Mouse (Mus musculus): Measurements from ENCODE around the gene Elmo1. TPM values are rescaled to one million over a fixed set of nuclear protein-coding genes. Genes with fewer than 3 reads are reported as not detected.

Gene Elmo1
- polyA plus RNA-seq, 1 experiment = 56.1 TPM

GRCm38 (mm10) chr13:20185847-20186213 lies 95.4 kb downstream of the Elmo1 start:
- H3K27ac ChIP-seq (ENCODE audit: insufficient read depth, low read length) = no peak overlapping the region
- TF ChIP-seq CTCF (IDR thresholded peaks at IDR 0.05; ENCODE audit: extremely low read depth, insufficient read depth, low read length) (no peak), POLR2A (IDR thresholded peaks at IDR 0.05; ENCODE audit: extremely low read depth, insufficient read depth, low read length) (no peak)
- peaks cover 6% of the 10 kb centered on the region; the same call in 1 of the 2 replicates for H3K4me1 ChIP-seq (ENCODE audit: control insufficient read depth, insufficient read depth, low read length)
- no peak overlapping the region for H3K4me3 ChIP-seq (ENCODE audit: insufficient read depth, low read length)

- Histone ChIP-seq H3K4me1 (ENCODE audit: control insufficient read depth, insufficient read depth, low read length) (peaks cover 3% of the 10 kb centered on the region; the same call in 1 of the 2 replicates), H3K4me3 (ENCODE audit: insufficient read depth, low read length) (no peak overlapping the region), H3K27ac (ENCODE audit: insufficient read depth, low read length) (no peak overlapping the region)
- TF ChIP-seq POLR2A (IDR thresholded peaks at IDR 0.05; ENCODE audit: extremely low read depth, insufficient read depth, low read length) = no peak
- no peak for TF ChIP-seq CTCF (IDR thresholded peaks at IDR 0.05; ENCODE audit: extremely low read depth, insufficient read depth, low read length)
Observed at GRCm38 (mm10) chr13:20187647-20188046, 97.3 kb downstream of the Elmo1 start.

GRCm38 (mm10) chr13:20192009-20192584 lies 101.7 kb downstream of the Elmo1 start:
- TF ChIP-seq POLR2A (IDR thresholded peaks at IDR 0.05; ENCODE audit: extremely low read depth, insufficient read depth, low read length) (no peak), CTCF (IDR thresholded peaks at IDR 0.05; ENCODE audit: extremely low read depth, insufficient read depth, low read length) (no peak)
- Histone ChIP-seq H3K4me1 (ENCODE audit: control insufficient read depth, insufficient read depth, low read length) (no peaks in the 10 kb centered on the region), H3K27ac (ENCODE audit: insufficient read depth, low read length) (no peak overlapping the region), H3K4me3 (ENCODE audit: insufficient read depth, low read length) (no peak overlapping the region)

GRCm38 (mm10) chr13:20200582-20200981 lies 110.2 kb downstream of the Elmo1 start:
- Histone ChIP-seq H3K27ac (ENCODE audit: insufficient read depth, low read length) (no peak overlapping the region), H3K4me3 (ENCODE audit: insufficient read depth, low read length) (no peak overlapping the region), H3K4me1 (ENCODE audit: control insufficient read depth, insufficient read depth, low read length) (no peaks in the 10 kb centered on the region; the same call in 1 of the 2 replicates)
- TF ChIP-seq CTCF (IDR thresholded peaks at IDR 0.05; ENCODE audit: extremely low read depth, insufficient read depth, low read length) = no peak
- TF ChIP-seq POLR2A (IDR thresholded peaks at IDR 0.05; ENCODE audit: extremely low read depth, insufficient read depth, low read length) = no peak

GRCm38 (mm10) chr13:20202617-20203016 lies 112.2 kb downstream of the Elmo1 start:
- H3K4me3 ChIP-seq (ENCODE audit: insufficient read depth, low read length) = no peak overlapping the region
- H3K27ac ChIP-seq (ENCODE audit: insufficient read depth, low read length) = no peak overlapping the region
- TF ChIP-seq CTCF (IDR thresholded peaks at IDR 0.05; ENCODE audit: extremely low read depth, insufficient read depth, low read length) (no peak), POLR2A (IDR thresholded peaks at IDR 0.05; ENCODE audit: extremely low read depth, insufficient read depth, low read length) (no peak)
- no peaks in the 10 kb centered on the region; the same call in 1 of the 2 replicates for H3K4me1 ChIP-seq (ENCODE audit: control insufficient read depth, insufficient read depth, low read length)

GRCm38 (mm10) chr13:20204165-20204564 lies 113.8 kb downstream of the Elmo1 start:
- Histone ChIP-seq H3K27ac (ENCODE audit: insufficient read depth, low read length) (0 out of 2 replicates have a peak overlapping the region, but pooled peaks have one; percentile 3), H3K4me3 (ENCODE audit: insufficient read depth, low read length) (no peak overlapping the region), H3K4me1 (ENCODE audit: control insufficient read depth, insufficient read depth, low read length) (peaks cover 2% of the 10 kb centered on the region)
- TF ChIP-seq CTCF (IDR thresholded peaks at IDR 0.05; ENCODE audit: extremely low read depth, insufficient read depth, low read length) (no peak), POLR2A (IDR thresholded peaks at IDR 0.05; ENCODE audit: extremely low read depth, insufficient read depth, low read length) (no peak)

GRCm38 (mm10) chr13:20205007-20205745 lies 114.8 kb downstream of the Elmo1 start:
- no peak for TF ChIP-seq POLR2A (IDR thresholded peaks at IDR 0.05; ENCODE audit: extremely low read depth, insufficient read depth, low read length)
- no peak for TF ChIP-seq CTCF (IDR thresholded peaks at IDR 0.05; ENCODE audit: extremely low read depth, insufficient read depth, low read length)
- H3K4me1 ChIP-seq (ENCODE audit: control insufficient read depth, insufficient read depth, low read length) = peaks cover 2% of the 10 kb centered on the region
- H3K4me3 ChIP-seq (ENCODE audit: insufficient read depth, low read length) = no peak overlapping the region
- H3K27ac ChIP-seq (ENCODE audit: insufficient read depth, low read length) = peak overlapping the region; percentile 3; the same call in 1 of the 2 replicates

GRCm38 (mm10) chr13:20205746-20206145 lies 115.3 kb downstream of the Elmo1 start:
- H3K4me3 ChIP-seq (ENCODE audit: insufficient read depth, low read length) = no peak overlapping the region
- H3K27ac ChIP-seq (ENCODE audit: insufficient read depth, low read length) = no peak overlapping the region
- no peak for TF ChIP-seq POLR2A (IDR thresholded peaks at IDR 0.05; ENCODE audit: extremely low read depth, insufficient read depth, low read length)
- no peak for TF ChIP-seq CTCF (IDR thresholded peaks at IDR 0.05; ENCODE audit: extremely low read depth, insufficient read depth, low read length)
- peaks cover 2% of the 10 kb centered on the region for H3K4me1 ChIP-seq (ENCODE audit: control insufficient read depth, insufficient read depth, low read length)

GRCm38 (mm10) chr13:20207126-20207525 lies 116.7 kb downstream of the Elmo1 start:
- Histone ChIP-seq H3K4me3 (ENCODE audit: insufficient read depth, low read length) (no peak overlapping the region), H3K27ac (ENCODE audit: insufficient read depth, low read length) (peak overlapping the region; percentile 73), H3K4me1 (ENCODE audit: control insufficient read depth, insufficient read depth, low read length) (peaks cover 4% of the 10 kb centered on the region)
- TF ChIP-seq CTCF (IDR thresholded peaks at IDR 0.05; ENCODE audit: extremely low read depth, insufficient read depth, low read length) (no peak), POLR2A (IDR thresholded peaks at IDR 0.05; ENCODE audit: extremely low read depth, insufficient read depth, low read length) (no peak)

Data from cortical plate, adult 2 months (tissue).